Mouse (Mus musculus) central nervous system, embryonic 18 days (tissue): ENCODE results near the gene Etnppl. TPM values are rescaled to one million over a fixed set of nuclear protein-coding genes. Genes with fewer than 3 reads are reported as not detected.

ENCODE experiments used
- polyA plus RNA-seq: library from polyadenylated mRNA; depleted of rRNA; stranded (reverse); fragments of >200 nt; gene quantifications from 2 replicates; pipeline ENCODE4 v1.2.3, GENCODE M21; 2012; rRNA removed

The Etnppl gene
- polyA plus RNA-seq: 0.04 and 0.05 TPM in 2 replicates

DNA sequence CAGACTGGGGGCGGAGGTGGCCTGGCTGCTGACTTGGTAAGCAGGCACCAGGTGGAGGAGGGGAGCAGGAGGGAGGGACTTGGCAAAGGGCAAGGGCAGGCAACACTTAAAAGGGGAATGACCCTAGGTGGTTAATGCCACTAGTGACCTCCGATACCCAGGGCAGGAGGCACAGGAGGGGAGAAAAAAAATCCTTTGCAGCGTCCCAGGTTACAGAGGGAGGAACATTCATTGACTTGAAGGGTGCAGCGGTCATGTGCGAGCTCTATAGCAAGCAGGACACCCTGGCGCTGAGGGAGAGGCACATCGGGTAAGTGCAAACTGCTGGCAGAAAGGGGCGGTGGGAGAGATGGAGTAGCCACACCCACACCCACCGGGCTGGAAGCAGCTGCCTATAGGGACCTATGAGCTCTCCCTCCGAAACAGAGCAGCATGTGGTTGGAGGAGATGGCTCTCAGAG, at the start of gene Etnppl:
TSS of gene Etnppl (plus strand) at position 10 of the 460 bp plus-strand sequence.

Other genes with a start within 250 kb of the Etnppl start
- 106 and 123 TPM in 2 replicates for gene Ostc, start 92.0 kb downstream of the Etnppl start, polyA plus RNA-seq
- gene Rpl34, start 113.0 kb downstream of the Etnppl start, polyA plus RNA-seq: 1,881 and 2,117 TPM in 2 replicates